Mouse (Mus musculus): ENCODE data around the gene Adam21. TPM values are rescaled to one million over a fixed set of nuclear protein-coding genes. Genes with fewer than 3 reads are reported as not detected.
A peak's percentile ranks its signal among the peaks of the same experiment; 100 is the strongest.

The Adam21 gene
- total and polyA plus RNA-seq, 2 experiments from 2014 or later = 0.38 to 0.48 TPM

DNA sequence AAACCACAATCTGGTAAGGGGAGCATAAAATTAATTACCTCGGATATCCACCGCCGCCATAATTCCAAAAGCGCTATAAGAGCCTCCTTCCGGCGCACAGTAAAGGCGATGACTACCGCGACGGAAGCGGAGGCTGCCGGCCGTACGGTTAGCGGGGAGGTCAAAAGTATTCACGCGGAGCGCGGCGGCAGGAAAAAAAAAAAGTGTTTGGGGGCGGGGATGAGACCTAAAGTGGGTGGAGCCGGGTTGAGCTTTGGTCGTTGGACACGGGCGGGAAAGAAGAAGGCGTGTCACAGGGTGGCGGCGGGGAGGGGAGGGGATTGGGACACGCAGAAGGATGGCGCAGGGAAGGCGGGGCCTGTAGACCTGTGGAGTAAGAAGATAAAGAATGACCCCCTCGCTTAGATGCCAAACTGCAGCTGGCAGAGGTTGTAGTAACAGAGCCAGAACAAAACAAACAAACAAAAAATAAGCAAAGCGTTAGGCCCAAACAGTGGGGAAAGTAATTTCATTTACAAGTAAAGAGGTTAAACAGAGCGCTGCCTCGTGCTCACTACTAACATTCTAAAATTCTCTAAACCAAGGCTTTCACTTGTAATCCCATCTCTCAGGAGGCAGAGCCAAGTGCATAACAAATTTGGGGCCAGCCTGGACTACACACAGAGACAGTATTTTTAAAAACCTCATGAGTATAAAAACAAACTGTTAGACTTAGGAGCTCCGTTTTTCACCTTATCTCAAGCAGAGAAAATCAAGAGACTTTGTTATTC lies 26.8 kb upstream of the Adam21 start, which contains the start of gene Med6:
Gene Med6, minus strand, starts transcription at position 107 of the 770 bp plus-strand sequence.
- DNase-seq (ENCODE audit: low spot score) = peak; percentile 97
- Histone ChIP-seq H3K4me2 (ENCODE audit: low read depth, low read length, poor library complexity, severe bottlenecking) (peak within 1 kb of the TSS; percentile 64), H3K27ac (ENCODE audit: low read depth, low read length) (peak within 1 kb of the TSS; percentile 51; the same call in 1 of the 2 replicates), H3K4me3 (ENCODE audit: low read depth, low read length) (peak within 1 kb of the TSS; percentile 86), H3K27me3 (ENCODE audit: insufficient read depth, low read length) (no peaks in the 10 kb centered on the region), H3K9me3 (ENCODE audit: low read length) (no peaks in the 10 kb centered on the region), H3K36me3 (ENCODE audit: insufficient read depth, low read length) (no peaks in the 10 kb centered on the region), H3K9ac (replicated peaks; ENCODE audit: low read length, poor library complexity, severe bottlenecking) (peak within 1 kb of the TSS; percentile 84), H3K4me1 (ENCODE audit: insufficient read depth, low read length) (0 out of 2 replicates have a peak, but pooled peaks cover 2% of the 10 kb centered on the region)
- peak; percentile 98 for ATAC-seq (ENCODE audit: low FRiP score)
- peak; percentile 26 for TF ChIP-seq CTCF (IDR thresholded peaks at IDR 0.05)
- 2% methylated on average over 36 of the region's 36 CpGs for WGBS

DNA sequence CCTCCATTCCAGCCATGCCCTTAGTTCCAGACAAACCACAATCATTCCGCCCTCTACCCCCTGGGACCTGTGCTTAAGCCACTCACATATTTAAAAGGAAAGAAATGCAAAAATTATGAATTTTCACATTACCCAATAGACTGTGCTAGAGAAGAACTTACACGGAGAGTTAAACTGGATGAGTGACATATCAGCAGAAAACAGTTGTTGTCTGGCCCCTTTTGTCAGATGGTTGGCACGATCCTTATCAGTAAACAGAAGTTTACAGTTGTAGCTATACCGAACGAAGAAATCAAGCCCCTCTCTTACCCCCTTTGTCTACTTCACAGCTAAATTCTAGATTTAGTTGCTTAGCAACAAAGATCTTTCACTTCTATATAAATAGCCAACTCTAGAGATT lies 343 bp downstream of the Adam21 start:
- Histone ChIP-seq H3K27ac (ENCODE audit: low read depth, low read length) (no peak overlapping the region), H3K36me3 (ENCODE audit: insufficient read depth, low read length) (peaks cover 6% of the 10 kb centered on the region; the same call in 1 of the 2 replicates), H3K27me3 (ENCODE audit: insufficient read depth, low read length) (no peaks in the 10 kb centered on the region), H3K9ac (replicated peaks; ENCODE audit: low read length, poor library complexity, severe bottlenecking) (no peak overlapping the region), H3K4me2 (ENCODE audit: low read depth, low read length, poor library complexity, severe bottlenecking) (no peak overlapping the region), H3K4me1 (ENCODE audit: insufficient read depth, low read length) (no peaks in the 10 kb centered on the region), H3K4me3 (ENCODE audit: low read depth, low read length) (no peak overlapping the region), H3K9me3 (ENCODE audit: low read length) (no peaks in the 10 kb centered on the region)
- TF ChIP-seq CTCF (IDR thresholded peaks at IDR 0.05) = no peak
- WGBS = 78% methylated on average over 5 of the region's 5 CpGs
- no peak for DNase-seq (ENCODE audit: low spot score)
- ATAC-seq (ENCODE audit: low FRiP score) = no peak

GRCm38 (mm10) chr12:81564173-81564572 lies 4.1 kb downstream of the Adam21 start:
- Histone ChIP-seq H3K36me3 (ENCODE audit: insufficient read depth, low read length) (no peaks in the 10 kb centered on the region), H3K9ac (replicated peaks; ENCODE audit: low read length, poor library complexity, severe bottlenecking) (no peak overlapping the region), H3K9me3 (ENCODE audit: low read length) (no peaks in the 10 kb centered on the region), H3K27me3 (ENCODE audit: insufficient read depth, low read length) (no peaks in the 10 kb centered on the region), H3K4me3 (ENCODE audit: low read depth, low read length) (no peak overlapping the region), H3K27ac (ENCODE audit: low read depth, low read length) (no peak overlapping the region), H3K4me2 (ENCODE audit: low read depth, low read length, poor library complexity, severe bottlenecking) (no peak overlapping the region), H3K4me1 (ENCODE audit: insufficient read depth, low read length) (no peaks in the 10 kb centered on the region)
- TF ChIP-seq CTCF (IDR thresholded peaks at IDR 0.05) = no peak
- no peak for ATAC-seq (ENCODE audit: low FRiP score)
- no peak for DNase-seq (ENCODE audit: low spot score)
- WGBS = 97% methylated on average over 3 of the region's 3 CpGs

GRCm38 (mm10) chr12:81549286-81549685 lies 19.0 kb downstream of the Adam21 start:
- WGBS = 87% methylated on average over 3 of the region's 3 CpGs
- Histone ChIP-seq H3K4me2 (ENCODE audit: low read depth, low read length, poor library complexity, severe bottlenecking) (no peak overlapping the region), H3K36me3 (ENCODE audit: insufficient read depth, low read length) (no peaks in the 10 kb centered on the region), H3K9me3 (ENCODE audit: low read length) (no peaks in the 10 kb centered on the region), H3K27me3 (ENCODE audit: insufficient read depth, low read length) (no peaks in the 10 kb centered on the region), H3K27ac (ENCODE audit: low read depth, low read length) (no peak overlapping the region), H3K4me3 (ENCODE audit: low read depth, low read length) (no peak overlapping the region), H3K4me1 (ENCODE audit: insufficient read depth, low read length) (no peaks in the 10 kb centered on the region), H3K9ac (replicated peaks; ENCODE audit: low read length, poor library complexity, severe bottlenecking) (no peak overlapping the region)
- DNase-seq (ENCODE audit: low spot score) (no peak), ATAC-seq (ENCODE audit: low FRiP score) (no peak)
- no peak for TF ChIP-seq CTCF (IDR thresholded peaks at IDR 0.05)

GRCm38 (mm10) chr12:81547163-81547562 lies 21.1 kb downstream of the Adam21 start:
- Histone ChIP-seq H3K4me1 (ENCODE audit: insufficient read depth, low read length) (no peaks in the 10 kb centered on the region), H3K9me3 (ENCODE audit: low read length) (no peaks in the 10 kb centered on the region), H3K27me3 (ENCODE audit: insufficient read depth, low read length) (no peaks in the 10 kb centered on the region), H3K36me3 (ENCODE audit: insufficient read depth, low read length) (no peaks in the 10 kb centered on the region), H3K27ac (ENCODE audit: low read depth, low read length) (no peak overlapping the region), H3K9ac (replicated peaks; ENCODE audit: low read length, poor library complexity, severe bottlenecking) (no peak overlapping the region), H3K4me3 (ENCODE audit: low read depth, low read length) (no peak overlapping the region), H3K4me2 (ENCODE audit: low read depth, low read length, poor library complexity, severe bottlenecking) (no peak overlapping the region)
- 66% methylated on average over 4 of the region's 4 CpGs for WGBS
- ATAC-seq (ENCODE audit: low FRiP score) (no peak), DNase-seq (ENCODE audit: low spot score) (no peak)
- TF ChIP-seq CTCF (IDR thresholded peaks at IDR 0.05) = no peak

DNA sequence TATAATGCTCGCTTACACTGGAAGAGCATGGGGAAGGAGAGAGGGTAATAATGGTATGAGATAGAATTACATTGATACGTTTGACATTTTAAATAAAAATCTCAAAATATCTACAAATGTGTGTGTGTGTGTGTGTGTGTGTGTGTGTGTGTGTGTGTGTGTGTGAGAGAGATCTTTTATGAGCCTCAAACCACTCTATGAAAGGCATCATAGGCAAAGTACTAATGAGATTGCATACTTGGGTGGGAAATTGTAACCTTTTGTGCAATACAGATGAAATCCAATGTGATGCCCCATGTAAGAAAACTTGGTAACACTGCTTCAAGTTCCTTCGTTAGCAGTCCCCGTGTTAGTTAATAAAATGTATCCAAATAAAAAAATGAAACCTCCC lies 35.2 kb downstream of the Adam21 start:
- Histone ChIP-seq H3K27me3 (ENCODE audit: insufficient read depth, low read length) (no peaks in the 10 kb centered on the region), H3K4me1 (ENCODE audit: insufficient read depth, low read length) (peaks cover 5% of the 10 kb centered on the region; the same call in 1 of the 2 replicates), H3K9me3 (ENCODE audit: low read length) (no peaks in the 10 kb centered on the region), H3K4me3 (ENCODE audit: low read depth, low read length) (peak overlapping the region; percentile 85), H3K36me3 (ENCODE audit: insufficient read depth, low read length) (no peaks in the 10 kb centered on the region), H3K9ac (replicated peaks; ENCODE audit: low read length, poor library complexity, severe bottlenecking) (peak overlapping the region; percentile 86), H3K4me2 (ENCODE audit: low read depth, low read length, poor library complexity, severe bottlenecking) (peak overlapping the region; percentile 61), H3K27ac (ENCODE audit: low read depth, low read length) (peak overlapping the region; percentile 81)
- peak; percentile 0 for DNase-seq (ENCODE audit: low spot score)
- ATAC-seq (ENCODE audit: low FRiP score) = peak; percentile 13; the same call in 1 of the 2 replicates
- no peak for TF ChIP-seq CTCF (IDR thresholded peaks at IDR 0.05)
- 40% methylated on average over 4 of the region's 4 CpGs for WGBS

Measured in midbrain, postnatal 0 days (tissue).